Mouse (Mus musculus): ENCODE data around the gene Mettl24.

- TF ChIP-seq EP300 (IDR thresholded peaks at IDR 0.05; ENCODE audit: low read depth) (no peak), CTCF (IDR thresholded peaks at IDR 0.05; ENCODE audit: low read depth) (no peak)
Observed at GRCm38 (mm10) chr10:40648776-40649175, 34.3 kb upstream of the Mettl24 start.

Data from heart, postnatal 0 days (tissue).